Mouse (Mus musculus) thymus, adult 2 months (tissue): ENCODE data around the gene Serpina10. TPM values are rescaled to one million over a fixed set of nuclear protein-coding genes. Genes with fewer than 3 reads are reported as not detected.
"Not testable (repeated sequence)": the region's sequence is repeated elsewhere in the genome, so short reads cannot be mapped to it uniquely, and the experiment has no call there.

Source experiments
- DNase-seq: peaks from one replicate; pipeline ENCODE4 v3.0.0; 2021
- H3K27ac ChIP-seq: fragments of 200-500 bp; 2 replicates; pipeline ENCODE4 v1.5.1; 2012; ENCODE audit warnings: low read length, control low read depth; ENCODE audit not compliant: control insufficient read depth, insufficient read depth
- H3K27me3 ChIP-seq: fragments of 200-500 bp; 2 replicates; pipeline ENCODE4 v1.6.1; 2012; ENCODE audit warnings: mild to moderate bottlenecking, low read length, moderate library complexity, mixed read lengths; ENCODE audit not compliant: control insufficient read depth, insufficient read depth
- H3K36me3 ChIP-seq: fragments of 200-500 bp; 2 replicates; pipeline ENCODE4 v1.6.1; 2012; ENCODE audit warnings: mild to moderate bottlenecking, low read length, moderate library complexity; ENCODE audit not compliant: control insufficient read depth, insufficient read depth
- H3K4me1 ChIP-seq: fragments of 200-500 bp; replicated peaks from 2 replicates; pipeline ENCODE4 v1.6.1; 2012; ENCODE audit warnings: low read length; ENCODE audit not compliant: control insufficient read depth, insufficient read depth
- H3K4me3 ChIP-seq: fragments of 200-500 bp; 2 replicates; pipeline ENCODE4 v1.5.1; 2012; ENCODE audit warnings: mild to moderate bottlenecking, low read length, control low read depth, moderate library complexity; ENCODE audit not compliant: control insufficient read depth, insufficient read depth
- CTCF ChIP-seq: fragments of 200-500 bp; IDR thresholded peaks from 2 replicates; pipeline ENCODE4 v1.5.1; 2012; ENCODE audit warnings: mild to moderate bottlenecking, control low read depth, low read length, moderate library complexity, borderline replicate concordance; ENCODE audit not compliant: control insufficient read depth, poor library complexity, insufficient read depth; ENCODE audit errors: extremely low read depth
- POLR2A ChIP-seq: fragments of 200-500 bp; IDR thresholded peaks from 2 replicates; pipeline ENCODE4 v1.6.1; 2012; ENCODE audit warnings: mild to moderate bottlenecking, low read length, control low read depth, moderate library complexity; ENCODE audit not compliant: control insufficient read depth, poor library complexity, insufficient read depth; ENCODE audit errors: extremely low read depth
- WGBS: fragments of 180-500 bp; shearing (Covaris S2); methylation state at CpG from one replicate; pipeline ENCODE4 v1.1.7; 2018; 5-methylcytosine and 5-hydroxymethylcytosine counted together
- polyA plus RNA-seq: library from polyadenylated mRNA; depleted of rRNA; stranded (reverse); fragments of >200 nt; gene quantifications from 2 replicates; pipeline ENCODE4 v1.2.3, GENCODE M21; 2012

The Serpina10 gene
- polyA plus RNA-seq, 1 experiment = 0.19 TPM

GRCm38 (mm10) chr12:103616860-103617261 lies 14.4 kb downstream of the Serpina10 start:
- Histone ChIP-seq H3K27ac (no peak overlapping the region), H3K36me3 (no peaks in the 10 kb centered on the region), H3K27me3 (no peaks in the 10 kb centered on the region), H3K4me3 (no peak overlapping the region), H3K4me1 (no peaks in the 10 kb centered on the region)
- 85% methylated on average over 10 of the region's 10 CpGs for WGBS
- no peak for DNase-seq
- TF ChIP-seq CTCF = no peak
- no peak for TF ChIP-seq POLR2A

GRCm38 (mm10) chr12:103615734-103616133 lies 15.5 kb downstream of the Serpina10 start:
- TF ChIP-seq CTCF (no peak), POLR2A (no peak)
- Histone ChIP-seq H3K4me3 (no peak overlapping the region), H3K36me3 (no peaks in the 10 kb centered on the region), H3K27me3 (no peaks in the 10 kb centered on the region), H3K4me1 (no peaks in the 10 kb centered on the region), H3K27ac (no peak overlapping the region)
- DNase-seq = no peak
- WGBS = 82% methylated on average over 4 of the region's 4 CpGs

GRCm38 (mm10) chr12:103615141-103615540 lies 16.1 kb downstream of the Serpina10 start:
- Histone ChIP-seq H3K27ac (no peak overlapping the region), H3K27me3 (no peaks in the 10 kb centered on the region), H3K4me1 (no peaks in the 10 kb centered on the region), H3K4me3 (no peak overlapping the region), H3K36me3 (no peaks in the 10 kb centered on the region)
- no peak for TF ChIP-seq POLR2A
- TF ChIP-seq CTCF = no peak
- no peak for DNase-seq
- 91% methylated on average over 1 of the region's 1 CpGs for WGBS

GRCm38 (mm10) chr12:103601839-103602238 lies 29.4 kb downstream of the Serpina10 start:
- Histone ChIP-seq H3K4me1 (no peaks in the 10 kb centered on the region), H3K27ac (no peak overlapping the region), H3K4me3 (no peak overlapping the region), H3K36me3 (no peaks in the 10 kb centered on the region), H3K27me3 (no peaks in the 10 kb centered on the region)
- 92% methylated on average over 3 of the region's 3 CpGs for WGBS
- no peak for DNase-seq
- TF ChIP-seq CTCF (no peak), POLR2A (no peak)

- WGBS = 65% methylated on average over 3 of the region's 3 CpGs
- H3K27ac ChIP-seq = no peak overlapping the region
- no peaks in the 10 kb centered on the region for H3K36me3 ChIP-seq
- no peaks in the 10 kb centered on the region for H3K27me3 ChIP-seq
- TF ChIP-seq CTCF (no peak), POLR2A (no peak)
- H3K4me1 ChIP-seq = no peaks in the 10 kb centered on the region
- DNase-seq = no peak
- H3K4me3 ChIP-seq = no peak overlapping the region
Measured at GRCm38 (mm10) chr12:103600364-103600763, 30.9 kb downstream of the Serpina10 start.

GRCm38 (mm10) chr12:103598411-103598810 lies 32.8 kb downstream of the Serpina10 start:
- WGBS = 74% methylated on average over 2 of the region's 2 CpGs
- no peaks in the 10 kb centered on the region for H3K27me3 ChIP-seq
- DNase-seq = no peak
- H3K36me3 ChIP-seq = no peaks in the 10 kb centered on the region
- no peak overlapping the region for H3K4me3 ChIP-seq
- TF ChIP-seq CTCF (no peak), POLR2A (no peak)
- no peak overlapping the region for H3K27ac ChIP-seq
- no peaks in the 10 kb centered on the region for H3K4me1 ChIP-seq

GRCm38 (mm10) chr12:103583771-103584170 lies 47.5 kb downstream of the Serpina10 start:
- Histone ChIP-seq H3K4me1 (no peaks in the 10 kb centered on the region), H3K36me3 (no peaks in the 10 kb centered on the region), H3K27me3 (no peaks in the 10 kb centered on the region), H3K4me3 (no peak overlapping the region), H3K27ac (no peak overlapping the region)
- 87% methylated on average over 8 of the region's 8 CpGs for WGBS
- no peak for DNase-seq
- no peak for TF ChIP-seq CTCF
- no peak for TF ChIP-seq POLR2A

- 95% methylated on average over 6 of the region's 6 CpGs for WGBS
- not testable (repeated sequence) for H3K36me3 ChIP-seq, H3K27me3 ChIP-seq, H3K4me1 ChIP-seq, H3K27ac ChIP-seq, H3K4me3 ChIP-seq, DNase-seq
Measured at GRCm38 (mm10) chr12:103578148-103578547, 53.1 kb downstream of the Serpina10 start.
